Mouse (Mus musculus): ENCODE results near the gene Ncoa4. TPM values are rescaled to one million over a fixed set of nuclear protein-coding genes. Genes with fewer than 3 reads are reported as not detected.

Gene Ncoa4
- polyA plus RNA-seq, 1 experiment from 2014 or later: 288 TPM

DNA sequence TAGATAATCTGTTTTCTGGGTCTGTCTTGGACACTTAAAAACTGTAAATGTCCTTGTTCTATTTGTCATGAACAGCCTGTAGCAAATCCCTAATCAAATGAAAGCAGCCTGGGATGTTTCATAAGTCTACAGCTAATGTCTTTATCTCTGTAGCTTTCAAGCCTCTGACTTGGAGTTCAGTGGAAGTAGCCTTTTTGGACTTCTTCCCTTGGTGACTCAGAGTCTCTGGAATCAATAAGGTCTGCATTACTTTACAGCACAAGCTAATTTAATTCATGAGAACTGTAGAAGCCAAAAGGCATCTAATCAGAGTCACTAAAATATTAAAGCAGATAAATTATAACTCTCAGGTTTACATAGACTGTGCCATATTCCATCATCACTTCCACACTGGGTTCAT lies 66.9 kb downstream of the Ncoa4 start:
- ATAC-seq (ENCODE audit: low read depth): no peak
- Histone ChIP-seq H3K4me1 (replicated peaks) (no peaks in the 10 kb centered on the region), H3K9ac (no peak overlapping the region), H3K27me3 (no peaks in the 10 kb centered on the region), H3K36me3 (peaks cover 6% of the 10 kb centered on the region), H3K9me3 (replicated peaks) (no peaks in the 10 kb centered on the region), H3K4me3 (replicated peaks) (no peak overlapping the region), H3K4me2 (no peak overlapping the region), H3K27ac (no peak overlapping the region)
- DNase-seq: no peak

DNA sequence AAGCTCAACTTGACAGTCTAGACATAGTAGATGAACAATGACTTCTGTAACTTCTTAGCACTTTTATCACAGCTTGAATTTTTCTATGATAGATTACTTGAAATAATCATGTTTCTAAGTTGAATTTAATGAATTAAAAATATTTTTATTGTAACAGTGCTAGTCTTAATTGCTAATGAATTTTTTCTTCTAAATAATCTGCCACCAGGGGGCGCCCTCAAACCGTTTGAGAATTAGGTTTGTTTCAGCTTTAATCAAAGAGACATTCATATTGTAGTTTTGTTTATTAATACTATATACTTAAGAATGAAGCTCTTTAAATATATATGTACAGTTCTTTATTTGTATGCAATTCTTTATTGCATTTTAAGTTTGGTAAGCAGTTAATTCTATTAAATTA lies 69.3 kb downstream of the Ncoa4 start:
- WGBS (ENCODE audit: insufficient replicate concordance): 0% methylated on average over 2 of the region's 2 CpGs
- Histone ChIP-seq H3K9me3 (replicated peaks) (no peaks in the 10 kb centered on the region), H3K4me2 (no peak overlapping the region), H3K9ac (no peak overlapping the region), H3K4me1 (replicated peaks) (no peaks in the 10 kb centered on the region), H3K4me3 (replicated peaks) (no peak overlapping the region), H3K36me3 (peaks cover 9% of the 10 kb centered on the region), H3K27me3 (no peaks in the 10 kb centered on the region), H3K27ac (no peak overlapping the region)
- DNase-seq: peak; percentile 18
- no peak for ATAC-seq (ENCODE audit: low read depth)

Other genes starting within 250 kb of the Ncoa4 start
- gene Galnt15, start 130.9 kb upstream of the Ncoa4 start, polyA plus RNA-seq (2015; fragmentation: Nextera tagmentation; extraction: Ambion mirVana): not detected in 2 replicates
- gene Oxnad1, start 74.5 kb upstream of the Ncoa4 start, polyA plus RNA-seq (2015; fragmentation: Nextera tagmentation; extraction: Ambion mirVana): 23.4 and 24.1 TPM in 2 replicates
- gene Dph3, start 74.1 kb upstream of the Ncoa4 start, polyA plus RNA-seq (2015; fragmentation: Nextera tagmentation; extraction: Ambion mirVana): 106 and 110 TPM in 2 replicates
- 0.33 and 0.45 TPM in 2 replicates for gene Msmb, start 17.8 kb upstream of the Ncoa4 start, polyA plus RNA-seq (2015; fragmentation: Nextera tagmentation; extraction: Ambion mirVana)
- gene Timm23, start 42.0 kb downstream of the Ncoa4 start, polyA plus RNA-seq (2015; fragmentation: Nextera tagmentation; extraction: Ambion mirVana): 266 and 271 TPM in 2 replicates
- gene Parg, start 42.1 kb downstream of the Ncoa4 start, polyA plus RNA-seq (2015; fragmentation: Nextera tagmentation; extraction: Ambion mirVana): 14.6 and 18.4 TPM in 2 replicates
- gene Ogdhl, start 162.2 kb downstream of the Ncoa4 start, polyA plus RNA-seq (2015; fragmentation: Nextera tagmentation; extraction: Ambion mirVana): 1.3 and 1.6 TPM in 2 replicates
- not detected in 2 replicates for gene 1700024G13Rik, start 228.5 kb downstream of the Ncoa4 start, polyA plus RNA-seq (2015; fragmentation: Nextera tagmentation; extraction: Ambion mirVana)